Mouse (Mus musculus): ENCODE measurements around the gene Cry2. TPM values are rescaled to one million over a fixed set of nuclear protein-coding genes. Genes with fewer than 3 reads are reported as not detected.
"Not testable (repeated sequence)": the region's sequence is repeated elsewhere in the genome, so short reads cannot be mapped to it uniquely, and the experiment has no call there.

Gene Cry2
- 8.4 and 9.4 TPM in 2 replicates for polyA plus RNA-seq (2012; rRNA removed)

GRCm38 (mm10) chr2:92433578-92434374, at the start of gene Cry2:
Cry2 (minus strand) TSS chr2:92434043.
- no peaks in the 10 kb centered on the region for H3K27me3 ChIP-seq (ENCODE audit: control insufficient read depth, insufficient read depth, low read length)
- no peaks in the 10 kb centered on the region; the same call in 1 of the 2 replicates for H3K4me1 ChIP-seq (ENCODE audit: control insufficient read depth, insufficient read depth, insufficient read length)
- DNase-seq (ENCODE audit: low read depth in 1 of 2, low spot score in 2 of 2), result peak; percentile 95 to 97
- under 1% methylated on average over 75 of the region's 76 CpGs for WGBS
- H3K4me3 ChIP-seq (ENCODE audit: extremely low read depth, insufficient read depth, insufficient read length), result peak within 1 kb of the TSS; percentile 89
- TF ChIP-seq POLR2A (IDR thresholded peaks at IDR 0.05; ENCODE audit: low read depth, low read length) (peak; percentile 70), CTCF (IDR thresholded peaks at IDR 0.05; ENCODE audit: extremely low read depth, insufficient read depth, insufficient read length, insufficient replicate concordance) (no peak)
- H3K36me3 ChIP-seq (ENCODE audit: control insufficient read depth, insufficient read depth, low read length), result no peaks in the 10 kb centered on the region
- H3K27ac ChIP-seq (ENCODE audit: insufficient read depth, low read length), result peak within 1 kb of the TSS; percentile 46; the same call in 1 of the 2 replicates

GRCm38 (mm10) chr2:92483505-92483904, 49.7 kb upstream of the Cry2 start:
- WGBS, result 42% methylated on average over 5 of the region's 5 CpGs
- H3K27ac ChIP-seq (ENCODE audit: insufficient read depth, low read length), result peak overlapping the region; percentile 43; the same call in 1 of the 2 replicates
- DNase-seq (ENCODE audit: low read depth in 1 of 2, low spot score in 2 of 2), result no peak
- no peak overlapping the region for H3K4me3 ChIP-seq (ENCODE audit: extremely low read depth, insufficient read depth, insufficient read length)
- TF ChIP-seq POLR2A (IDR thresholded peaks at IDR 0.05; ENCODE audit: low read depth, low read length), result no peak
- TF ChIP-seq CTCF (IDR thresholded peaks at IDR 0.05; ENCODE audit: extremely low read depth, insufficient read depth, insufficient read length, insufficient replicate concordance), result no peak
- H3K4me1 ChIP-seq (ENCODE audit: control insufficient read depth, insufficient read depth, insufficient read length), result peaks cover 4% of the 10 kb centered on the region; the same call in 1 of the 2 replicates
- H3K27me3 ChIP-seq (ENCODE audit: control insufficient read depth, insufficient read depth, low read length), result no peaks in the 10 kb centered on the region
- no peaks in the 10 kb centered on the region for H3K36me3 ChIP-seq (ENCODE audit: control insufficient read depth, insufficient read depth, low read length)

GRCm38 (mm10) chr2:92482551-92482950, 48.7 kb upstream of the Cry2 start:
- Histone ChIP-seq H3K36me3 (ENCODE audit: control insufficient read depth, insufficient read depth, low read length) (no peaks in the 10 kb centered on the region), H3K4me3 (ENCODE audit: extremely low read depth, insufficient read depth, insufficient read length) (no peak overlapping the region), H3K27ac (ENCODE audit: insufficient read depth, low read length) (no peak overlapping the region), H3K4me1 (ENCODE audit: control insufficient read depth, insufficient read depth, insufficient read length) (peaks cover 4% of the 10 kb centered on the region; the same call in 1 of the 2 replicates), H3K27me3 (ENCODE audit: control insufficient read depth, insufficient read depth, low read length) (no peaks in the 10 kb centered on the region)
- 49% methylated on average over 1 of the region's 1 CpGs for WGBS
- TF ChIP-seq CTCF (IDR thresholded peaks at IDR 0.05; ENCODE audit: extremely low read depth, insufficient read depth, insufficient read length, insufficient replicate concordance), result no peak
- DNase-seq (ENCODE audit: low read depth in 1 of 2, low spot score in 2 of 2), result no peak

GRCm38 (mm10) chr2:92478313-92478688, 44.5 kb upstream of the Cry2 start:
- TF ChIP-seq POLR2A (IDR thresholded peaks at IDR 0.05; ENCODE audit: low read depth, low read length) (no peak), CTCF (IDR thresholded peaks at IDR 0.05; ENCODE audit: extremely low read depth, insufficient read depth, insufficient read length, insufficient replicate concordance) (no peak)
- Histone ChIP-seq H3K27me3 (ENCODE audit: control insufficient read depth, insufficient read depth, low read length) (no peaks in the 10 kb centered on the region), H3K4me3 (ENCODE audit: extremely low read depth, insufficient read depth, insufficient read length) (no peak overlapping the region), H3K36me3 (ENCODE audit: control insufficient read depth, insufficient read depth, low read length) (no peaks in the 10 kb centered on the region), H3K27ac (ENCODE audit: insufficient read depth, low read length) (no peak overlapping the region), H3K4me1 (ENCODE audit: control insufficient read depth, insufficient read depth, insufficient read length) (no peaks in the 10 kb centered on the region)
- no peak for DNase-seq (ENCODE audit: low read depth in 1 of 2, low spot score in 2 of 2)
- 78% methylated on average over 4 of the region's 4 CpGs for WGBS

GRCm38 (mm10) chr2:92477672-92478312, 43.9 kb upstream of the Cry2 start:
- Histone ChIP-seq H3K27me3 (ENCODE audit: control insufficient read depth, insufficient read depth, low read length) (no peaks in the 10 kb centered on the region), H3K4me3 (ENCODE audit: extremely low read depth, insufficient read depth, insufficient read length) (no peak overlapping the region), H3K36me3 (ENCODE audit: control insufficient read depth, insufficient read depth, low read length) (no peaks in the 10 kb centered on the region), H3K4me1 (ENCODE audit: control insufficient read depth, insufficient read depth, insufficient read length) (no peaks in the 10 kb centered on the region), H3K27ac (ENCODE audit: insufficient read depth, low read length) (no peak overlapping the region)
- WGBS, result 90% methylated on average over 12 of the region's 12 CpGs
- TF ChIP-seq POLR2A (IDR thresholded peaks at IDR 0.05; ENCODE audit: low read depth, low read length) (no peak), CTCF (IDR thresholded peaks at IDR 0.05; ENCODE audit: extremely low read depth, insufficient read depth, insufficient read length, insufficient replicate concordance) (no peak)
- no peak for DNase-seq (ENCODE audit: low read depth in 1 of 2, low spot score in 2 of 2)

GRCm38 (mm10) chr2:92476580-92476979, 42.7 kb upstream of the Cry2 start:
- H3K27me3 ChIP-seq (ENCODE audit: control insufficient read depth, insufficient read depth, low read length); H3K36me3 ChIP-seq (ENCODE audit: control insufficient read depth, insufficient read depth, low read length); H3K4me3 ChIP-seq (ENCODE audit: extremely low read depth, insufficient read depth, insufficient read length); DNase-seq (ENCODE audit: low read depth in 1 of 2, low spot score in 2 of 2); H3K4me1 ChIP-seq (ENCODE audit: control insufficient read depth, insufficient read depth, insufficient read length); H3K27ac ChIP-seq (ENCODE audit: insufficient read depth, low read length): not testable (repeated sequence)
- 92% methylated on average over 7 of the region's 7 CpGs for whole genome bisulfite sequencing

GRCm38 (mm10) chr2:92475711-92476110, 41.9 kb upstream of the Cry2 start:
- H3K4me1 ChIP-seq (ENCODE audit: control insufficient read depth, insufficient read depth, insufficient read length), result no peaks in the 10 kb centered on the region
- no peak for DNase-seq (ENCODE audit: low read depth in 1 of 2, low spot score in 2 of 2)
- 76% methylated on average over 2 of the region's 2 CpGs for WGBS
- no peaks in the 10 kb centered on the region for H3K27me3 ChIP-seq (ENCODE audit: control insufficient read depth, insufficient read depth, low read length)
- H3K4me3 ChIP-seq (ENCODE audit: extremely low read depth, insufficient read depth, insufficient read length), result no peak overlapping the region
- TF ChIP-seq POLR2A (IDR thresholded peaks at IDR 0.05; ENCODE audit: low read depth, low read length) (no peak), CTCF (IDR thresholded peaks at IDR 0.05; ENCODE audit: extremely low read depth, insufficient read depth, insufficient read length, insufficient replicate concordance) (no peak)
- H3K27ac ChIP-seq (ENCODE audit: insufficient read depth, low read length), result no peak overlapping the region
- no peaks in the 10 kb centered on the region for H3K36me3 ChIP-seq (ENCODE audit: control insufficient read depth, insufficient read depth, low read length)

Measured in spleen, adult 2 months (tissue).